Mouse (Mus musculus) adrenal gland, adult (tissue): ENCODE results near the gene Stard8.
"Not testable (repeated sequence)": the region's sequence is repeated elsewhere in the genome, so short reads cannot be mapped to it uniquely, and the experiment has no call there.

Experiments used
- DNase-seq, 2 experiments: peaks; one replicate each; pipeline ENCODE4 v3.0.0; 2022 to 2023; ENCODE audit warnings: low spot score in 1 of 2; ENCODE audit not compliant: inconsistent age in 2 of 2

Stard8 gene

GRCm38 (mm10) chrX:99046360-99047055, 43.5 kb downstream of the Stard8 start:
- DNase-seq, result peak in 1 of 2 experiments; percentile 65

- DNase-seq, result no peak
Measured at GRCm38 (mm10) chrX:99048111-99048510, 45.1 kb downstream of the Stard8 start.

DNA sequence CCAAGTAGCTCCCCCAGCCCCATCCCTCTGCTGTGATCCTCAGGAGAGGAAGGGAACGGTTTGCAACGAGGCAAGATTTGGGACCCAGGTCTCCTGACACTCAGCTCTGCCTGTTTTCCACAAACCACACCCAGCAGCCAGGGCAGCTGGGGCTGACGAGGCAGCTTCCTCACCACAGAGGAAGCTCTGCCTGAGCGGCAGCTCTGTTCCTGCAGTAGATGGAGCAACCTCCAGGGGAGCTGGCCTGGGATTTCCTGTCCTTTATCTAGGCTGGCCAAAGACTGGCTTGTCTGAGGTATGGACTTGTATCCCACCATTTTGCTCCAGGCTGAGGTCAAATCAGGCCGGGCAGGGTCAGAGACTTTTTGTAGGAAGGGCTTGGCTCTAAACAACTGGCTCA, 46.2 kb downstream of the Stard8 start:
- DNase-seq, result peak in 1 of 2 experiments; percentile 58

GRCm38 (mm10) chrX:99050736-99051481, 47.9 kb downstream of the Stard8 start:
- no peak for DNase-seq

DNA sequence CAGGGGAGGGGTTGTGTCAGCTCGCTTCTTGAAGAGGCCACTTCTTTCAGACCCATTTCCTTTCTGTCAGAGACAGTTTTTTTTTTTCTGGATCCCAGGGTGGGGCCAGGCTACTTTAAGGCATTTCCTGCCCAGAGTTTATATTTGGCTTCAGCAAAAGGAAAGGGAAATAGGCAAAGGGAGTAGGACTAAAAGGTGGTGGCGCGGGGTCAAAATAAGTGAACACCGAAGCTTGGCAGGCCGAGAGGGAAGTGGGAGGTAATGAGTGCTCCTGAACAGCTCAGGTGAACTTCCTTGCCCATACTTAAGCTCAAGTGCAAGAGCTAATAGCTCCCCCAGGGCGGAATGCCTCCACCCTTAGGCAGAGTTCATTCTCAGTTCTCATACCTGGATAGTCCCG, 49.2 kb downstream of the Stard8 start:
- peak in 1 of 2 experiments; percentile 48 for DNase-seq

DNA sequence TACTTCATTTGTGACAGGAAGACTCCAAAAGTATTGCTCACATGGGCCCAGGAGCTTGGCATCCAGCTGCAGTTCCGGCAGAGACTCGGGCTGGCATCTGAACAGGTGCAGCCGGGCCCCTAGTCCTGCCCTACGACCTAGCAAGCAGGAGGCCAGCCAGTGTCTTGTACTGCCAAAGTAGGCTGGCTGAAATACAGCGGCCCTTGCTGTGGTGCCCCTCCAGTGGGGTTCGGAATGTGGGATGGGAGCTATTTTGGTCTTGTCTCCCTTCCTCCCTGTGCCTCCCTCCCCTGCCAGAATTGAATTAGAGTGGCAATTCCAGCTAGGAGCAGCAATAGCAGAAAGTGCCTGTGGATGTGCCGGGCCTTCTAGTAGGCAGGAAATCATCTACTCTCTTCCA, 51.5 kb downstream of the Stard8 start:
- no peak for DNase-seq

DNA sequence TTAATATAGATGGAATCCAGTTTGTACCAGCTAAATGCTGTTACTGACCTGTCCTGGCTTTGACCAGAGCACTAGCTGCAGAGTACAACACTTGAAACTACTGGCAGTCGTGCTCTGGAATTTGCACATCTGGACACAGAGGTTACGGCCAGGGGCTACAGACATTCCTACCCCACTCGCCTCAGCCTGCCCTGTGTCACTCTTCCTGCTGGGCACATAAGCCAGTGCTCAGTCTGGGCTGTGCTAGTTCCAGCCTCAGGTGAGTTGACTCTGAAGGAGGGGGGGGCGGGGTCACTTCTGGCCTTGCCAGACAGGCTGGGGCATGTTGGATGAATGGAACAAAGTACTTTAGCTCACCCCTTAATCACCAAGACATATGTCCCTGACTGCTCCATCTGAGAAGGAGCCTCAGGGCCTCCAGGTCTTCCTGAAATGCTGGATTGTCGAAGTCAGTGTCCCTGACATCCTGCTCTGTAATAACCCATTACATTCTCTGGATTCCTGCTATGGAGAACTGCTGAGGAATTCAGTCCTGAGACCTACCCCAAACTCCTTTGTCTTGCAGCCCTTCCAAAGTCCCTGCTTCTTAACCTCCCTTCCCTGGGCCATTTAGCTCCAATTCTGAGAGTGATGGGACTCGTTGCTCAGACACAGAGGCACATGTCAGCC, 54.9 kb downstream of the Stard8 start:
- no peak for DNase-seq

DNA sequence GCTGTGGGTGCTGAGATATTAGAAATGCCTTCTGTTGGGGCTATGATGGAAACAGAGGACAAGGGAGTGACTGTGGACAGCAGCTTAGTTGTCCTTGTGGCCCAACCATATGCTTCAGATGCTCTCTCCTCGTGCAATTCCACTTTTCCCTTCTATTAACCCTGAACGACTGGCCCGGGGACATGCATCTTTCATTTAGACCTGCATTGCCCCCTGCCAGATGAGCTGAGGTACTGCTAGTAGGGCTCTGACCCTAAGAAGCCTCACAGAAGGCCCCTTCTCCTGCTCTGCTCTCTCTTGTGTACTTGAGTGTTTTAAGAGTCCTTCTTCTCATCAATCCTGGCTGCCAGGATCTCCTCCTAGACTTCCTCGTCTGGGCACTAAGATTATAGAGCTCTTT, 56.1 kb downstream of the Stard8 start:
- DNase-seq, result peak in 1 of 2 experiments; percentile 57

- no peak for DNase-seq
Measured at GRCm38 (mm10) chrX:99065582-99065981, 62.5 kb downstream of the Stard8 start.

- no peak for DNase-seq
Measured at GRCm38 (mm10) chrX:99066550-99066949, 63.5 kb downstream of the Stard8 start.

GRCm38 (mm10) chrX:99067232-99067631, 64.2 kb downstream of the Stard8 start:
- DNase-seq, result no peak

GRCm38 (mm10) chrX:99067671-99068151, 64.7 kb downstream of the Stard8 start:
- DNase-seq, result no peak

GRCm38 (mm10) chrX:99071188-99071587, 68.1 kb downstream of the Stard8 start:
- DNase-seq, result no peak

DNA sequence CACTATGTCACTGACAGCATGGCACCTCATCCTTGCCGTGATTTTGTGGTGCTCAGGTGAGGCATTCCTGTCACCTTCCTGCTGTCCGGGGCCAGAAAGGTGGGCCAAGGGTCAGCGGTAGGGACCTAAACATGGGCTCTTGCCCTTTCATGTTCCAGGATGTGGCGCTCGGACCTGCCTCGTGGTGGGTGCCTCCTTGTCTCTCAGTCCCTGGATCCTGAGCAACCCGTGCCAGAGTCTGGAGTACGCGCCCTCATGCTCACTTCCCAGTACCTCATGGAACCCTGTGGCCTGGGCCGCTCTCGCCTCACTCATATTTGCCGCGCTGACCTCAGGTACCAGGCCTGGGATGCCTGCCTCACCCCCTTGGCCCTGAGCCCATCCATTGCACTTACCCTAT, 69.5 kb downstream of the Stard8 start:
- DNase-seq, result no peak

GRCm38 (mm10) chrX:99075111-99075510, 72.1 kb downstream of the Stard8 start:
- DNase-seq, result peak in 1 of 2 experiments; percentile 57

DNA sequence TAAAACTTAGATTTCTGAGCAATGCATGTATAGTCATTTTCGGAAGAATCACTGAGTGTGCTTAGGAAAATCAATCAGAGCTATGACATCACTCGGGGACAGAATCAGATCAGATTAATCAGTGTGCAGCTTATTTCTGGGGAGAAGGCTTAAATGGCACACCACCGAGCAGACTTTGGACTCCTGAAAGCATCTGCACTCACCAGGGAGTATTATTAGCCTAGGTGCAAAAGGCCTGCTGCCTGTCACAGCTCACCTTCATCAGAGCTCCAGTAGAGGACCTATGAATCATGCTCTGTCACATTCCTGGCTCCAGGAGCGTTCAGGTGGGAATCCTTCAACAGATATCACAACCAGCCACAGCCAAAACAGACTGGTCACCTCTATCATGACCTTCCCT, 73.4 kb downstream of the Stard8 start:
- DNase-seq, result peak in 1 of 2 experiments; percentile 34

DNA sequence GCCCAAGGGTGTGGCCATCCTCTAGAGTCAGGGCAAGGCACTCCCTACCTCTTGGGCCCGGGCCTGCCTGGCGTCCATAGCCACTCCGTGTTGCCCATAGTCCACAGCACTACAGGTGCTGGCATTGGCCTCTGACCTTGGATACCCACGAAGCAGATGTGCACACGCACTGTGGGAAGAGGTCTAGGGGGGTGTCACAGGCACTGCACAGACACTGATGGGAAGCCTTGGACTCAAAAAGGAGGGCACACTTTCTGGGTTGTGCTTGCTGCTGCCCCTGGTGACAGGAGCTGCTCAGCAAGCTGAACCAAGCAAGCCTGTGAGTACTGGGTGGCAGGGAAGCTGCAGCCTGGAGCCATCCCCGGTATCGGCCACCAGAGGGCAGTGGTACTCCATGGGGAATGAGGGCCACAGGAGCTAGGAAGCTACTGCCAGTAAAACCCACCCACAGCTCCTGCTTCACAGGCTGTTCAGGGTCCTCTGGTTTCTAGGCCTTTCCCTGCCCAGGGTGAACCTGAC, 75.4 kb downstream of the Stard8 start:
- peak in 1 of 2 experiments; percentile 49 for DNase-seq

GRCm38 (mm10) chrX:99092704-99093103, 89.7 kb downstream of the Stard8 start:
- DNase-seq, result no peak

DNA sequence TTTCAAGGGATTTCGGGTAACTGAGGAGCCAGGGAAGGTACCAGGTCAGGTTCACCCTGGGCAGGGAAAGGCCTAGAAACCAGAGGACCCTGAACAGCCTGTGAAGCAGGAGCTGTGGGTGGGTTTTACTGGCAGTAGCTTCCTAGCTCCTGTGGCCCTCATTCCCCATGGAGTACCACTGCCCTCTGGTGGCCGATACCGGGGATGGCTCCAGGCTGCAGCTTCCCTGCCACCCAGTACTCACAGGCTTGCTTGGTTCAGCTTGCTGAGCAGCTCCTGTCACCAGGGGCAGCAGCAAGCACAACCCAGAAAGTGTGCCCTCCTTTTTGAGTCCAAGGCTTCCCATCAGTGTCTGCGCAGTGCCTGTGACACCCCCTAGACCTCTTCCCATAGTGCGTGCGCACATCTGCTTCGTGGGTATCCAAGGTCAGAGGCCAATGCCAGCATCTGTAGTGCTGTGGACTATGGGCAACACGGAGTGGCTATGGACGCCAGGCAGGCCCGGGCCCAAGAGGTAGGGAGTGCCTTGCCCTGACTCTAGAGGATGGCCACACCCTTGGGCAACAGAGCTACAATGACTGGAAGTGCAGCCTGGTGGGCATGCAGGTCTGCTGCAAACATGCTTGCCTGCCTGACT, 108.2 kb downstream of the Stard8 start:
- not testable (repeated sequence) for DNase-seq

DNA sequence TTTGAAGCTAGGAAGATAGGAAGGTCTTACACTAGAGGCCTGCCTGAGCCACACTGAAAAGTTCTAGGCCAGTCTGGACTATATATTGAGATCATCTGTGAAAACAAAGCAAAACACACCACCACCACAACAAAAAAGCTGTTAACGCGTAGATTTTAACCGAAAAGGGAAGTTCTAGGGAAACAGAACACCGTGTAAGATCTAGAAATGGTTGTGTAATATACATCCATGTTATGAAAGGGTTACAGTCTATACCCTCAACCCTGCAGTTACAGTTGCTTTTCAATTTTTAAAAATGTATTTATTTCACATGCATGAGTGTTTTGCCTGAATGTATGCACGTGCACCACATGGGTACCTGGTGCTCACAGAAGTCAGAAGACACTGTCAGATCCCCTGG, 116.5 kb downstream of the Stard8 start:
- no peak for DNase-seq
